Mouse (Mus musculus) kidney, adult 2 months (tissue): Measurements from ENCODE around the gene Slit3.

Source experiments
- CTCF ChIP-seq: fragments of 200-500 bp; conservative IDR thresholded peaks from 2 replicates; pipeline ENCODE4 v1.5.1; 2011; ENCODE audit warnings: low read depth, mild to moderate bottlenecking, control low read depth, low read length, moderate library complexity, mixed read lengths; ENCODE audit not compliant: insufficient read depth, insufficient read length
- POLR2A ChIP-seq: fragments of 200-500 bp; IDR thresholded peaks from one replicate; pipeline ENCODE4 v1.6.1; 2011; ENCODE audit warnings: low read depth, low read length, control low read depth

- TF ChIP-seq POLR2A (no peak), CTCF (no peak)
Measured at GRCm38 (mm10) chr11:35293197-35293596, 172.2 kb downstream of the Slit3 start.
